Mouse (Mus musculus): ENCODE measurements around the gene Med21. TPM values are rescaled to one million over a fixed set of nuclear protein-coding genes. Genes with fewer than 3 reads are reported as not detected.

The Med21 gene
- 28.1 and 41.1 TPM in 2 replicates for polyA plus RNA-seq (2012; rRNA removed)

DNA sequence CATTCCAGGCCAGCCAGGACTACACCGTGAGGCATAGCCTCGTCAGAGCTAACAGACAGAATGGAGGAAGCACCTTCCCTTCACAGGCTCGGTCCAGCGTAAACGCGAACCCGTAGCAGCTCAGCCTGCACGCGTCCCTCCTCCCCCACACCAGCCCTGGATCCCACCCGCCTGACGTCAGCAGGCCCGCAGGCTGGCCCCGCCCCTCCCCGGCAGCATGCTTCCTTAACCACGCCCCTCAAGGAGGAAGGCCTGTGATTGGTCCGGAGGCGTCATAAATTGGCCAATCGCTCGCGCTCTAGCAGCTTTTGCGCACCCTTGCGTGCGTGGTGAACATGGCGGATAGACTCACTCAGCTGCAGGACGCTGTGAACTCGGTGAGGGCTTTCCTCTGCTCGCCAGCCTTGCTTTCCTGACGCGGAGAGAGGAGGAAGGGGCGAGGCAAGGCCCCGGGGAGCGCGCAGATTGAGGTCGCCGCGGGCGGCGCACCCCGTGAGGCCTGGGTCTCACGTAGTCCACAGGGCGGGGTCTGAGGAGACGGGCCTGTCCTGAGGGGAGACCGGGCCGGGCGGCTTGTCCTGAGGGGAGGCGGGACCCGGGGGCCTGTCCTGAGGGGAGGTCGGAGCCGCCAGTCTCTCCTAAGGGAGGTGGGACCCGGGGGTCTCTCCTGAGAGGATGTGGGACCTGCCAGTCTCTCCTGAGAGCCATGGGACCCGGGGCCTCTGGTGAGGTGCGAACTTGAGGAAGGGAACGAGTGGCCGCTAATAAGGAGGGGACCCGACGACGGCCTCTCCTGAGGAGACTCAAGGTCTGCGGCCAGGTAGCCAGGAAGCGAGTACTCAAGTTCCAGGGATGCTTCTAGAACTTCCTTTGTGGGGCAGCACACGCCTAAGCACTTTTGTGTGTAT, at the start of gene Med21, which contains the start of gene Tm7sf3:
Gene Med21 (plus strand): TSS at position 272 of the 908 bp plus-strand sequence.
Gene Tm7sf3 (minus strand): TSS at position 549 of the 908 bp plus-strand sequence.
- peak; percentile 65 for DNase-seq (ENCODE audit: low read depth)

DNA sequence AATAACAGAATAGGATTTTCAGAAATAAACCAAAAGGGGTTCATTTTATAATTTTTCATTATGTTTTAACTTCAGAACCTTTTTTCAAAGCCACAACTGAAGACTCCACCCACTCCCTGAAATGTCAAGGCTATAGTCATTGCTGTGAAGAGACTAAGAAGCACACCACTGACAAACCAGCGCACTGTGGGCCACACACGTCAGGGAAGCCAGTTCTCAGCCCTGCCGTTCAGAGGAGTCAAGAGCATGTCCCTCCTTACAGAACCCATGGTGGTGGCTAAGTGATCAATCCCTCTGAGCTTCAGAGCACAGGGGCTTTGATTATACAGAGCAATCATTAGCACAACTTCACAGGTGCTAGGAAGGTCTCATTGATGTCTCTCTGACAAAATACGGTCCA, 39.7 kb upstream of the Med21 start:
- DNase-seq (ENCODE audit: low read depth) = no peak

DNA sequence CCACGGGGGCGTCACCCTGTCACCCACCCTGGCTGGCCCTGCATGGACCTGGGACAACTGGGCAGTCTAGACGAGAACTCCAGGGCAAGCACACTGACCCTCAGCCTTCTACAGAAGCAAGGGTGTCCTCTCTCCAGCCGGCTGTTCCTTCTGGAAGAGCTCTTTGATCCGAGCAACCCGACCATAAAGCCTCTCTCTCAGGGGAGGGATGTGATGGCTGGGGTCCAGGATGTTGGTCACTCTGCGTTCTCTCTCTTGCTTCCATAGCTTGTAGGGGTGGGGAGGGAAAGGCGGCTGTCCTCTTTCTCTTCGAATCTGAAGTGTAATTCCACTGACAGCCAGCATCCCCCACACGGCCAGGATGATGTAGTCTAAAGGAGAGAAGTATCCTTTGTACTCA, 38.7 kb upstream of the Med21 start:
- DNase-seq (ENCODE audit: low read depth) = no peak

DNA sequence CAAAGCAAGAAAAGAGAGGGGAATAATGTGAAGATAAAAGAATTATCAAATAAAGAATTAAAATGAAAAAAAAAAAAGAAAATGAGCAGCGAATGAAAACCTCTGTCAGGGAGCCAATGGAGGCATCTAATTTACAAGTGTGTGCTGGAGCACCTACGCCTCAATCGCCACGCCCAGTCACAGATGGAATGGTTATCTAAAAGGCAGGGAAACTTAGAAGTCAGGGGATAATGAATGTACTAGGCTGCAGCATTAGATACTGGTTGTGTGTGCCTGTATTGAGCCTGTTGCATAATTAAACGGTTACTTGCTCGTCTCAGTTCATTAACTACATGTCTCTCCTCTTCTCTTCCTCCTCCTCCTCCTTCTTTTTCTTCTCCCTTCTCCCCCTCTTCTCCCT, 31.0 kb upstream of the Med21 start:
- no peak for DNase-seq (ENCODE audit: low read depth)

DNA sequence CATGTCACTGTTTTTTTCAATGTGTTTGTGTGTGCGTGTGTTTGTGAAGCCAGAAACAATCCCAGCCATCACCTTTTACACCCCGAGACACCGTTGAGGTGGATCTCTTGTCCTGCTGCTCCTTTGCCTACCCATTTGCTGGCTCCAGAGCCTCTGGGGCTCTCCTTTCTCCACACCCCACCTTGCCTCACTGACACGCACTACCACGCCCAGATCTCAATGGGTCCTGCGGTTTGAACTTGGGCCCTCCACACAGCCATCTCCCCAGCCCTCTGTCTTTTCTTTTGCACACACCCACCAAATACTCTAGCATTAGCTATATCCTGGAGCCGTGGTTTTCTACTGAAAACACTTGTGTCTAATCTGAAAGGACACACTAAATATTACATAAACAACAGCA, 30.4 kb upstream of the Med21 start:
- DNase-seq (ENCODE audit: low read depth) = no peak

DNA sequence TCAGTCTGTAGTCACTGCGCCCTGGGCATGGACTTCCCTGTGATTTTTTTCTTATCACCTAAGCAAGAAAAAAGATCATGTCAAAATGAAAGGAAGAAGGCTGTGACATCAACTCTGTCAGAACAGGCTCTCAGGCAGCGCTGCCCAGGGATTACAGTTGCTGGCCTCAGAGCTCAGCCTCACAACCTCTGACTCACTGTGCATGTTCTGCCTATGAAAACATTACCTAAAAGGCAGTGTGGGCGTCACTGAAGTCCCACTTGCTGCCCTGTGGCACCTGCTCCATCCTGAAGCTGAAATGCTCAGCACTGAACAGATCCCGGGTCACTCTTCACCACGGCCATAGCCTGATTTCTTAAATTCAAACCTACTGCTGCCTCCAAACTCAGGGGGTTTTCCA, 29.6 kb upstream of the Med21 start:
- DNase-seq (ENCODE audit: low read depth) = peak; percentile 62

DNA sequence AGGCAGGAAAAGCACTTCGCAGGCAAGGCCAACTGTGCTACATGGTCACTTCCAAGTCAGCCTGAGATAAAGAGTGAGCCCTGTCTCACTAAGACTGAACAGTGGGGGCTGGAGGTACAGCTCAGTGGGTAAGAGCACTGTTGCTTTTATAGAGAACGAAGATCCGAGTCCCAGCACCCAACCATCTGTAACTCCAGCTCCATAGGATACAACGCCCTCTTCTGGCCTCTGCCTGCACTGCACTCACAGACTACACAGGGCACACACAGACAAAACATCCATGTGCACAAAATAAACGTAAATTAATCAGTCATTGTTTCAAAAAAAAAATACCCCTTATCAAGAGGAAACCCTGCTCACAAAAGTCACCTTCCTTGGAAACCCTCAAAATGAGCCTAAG, 28.4 kb upstream of the Med21 start:
- DNase-seq (ENCODE audit: low read depth) = no peak

DNA sequence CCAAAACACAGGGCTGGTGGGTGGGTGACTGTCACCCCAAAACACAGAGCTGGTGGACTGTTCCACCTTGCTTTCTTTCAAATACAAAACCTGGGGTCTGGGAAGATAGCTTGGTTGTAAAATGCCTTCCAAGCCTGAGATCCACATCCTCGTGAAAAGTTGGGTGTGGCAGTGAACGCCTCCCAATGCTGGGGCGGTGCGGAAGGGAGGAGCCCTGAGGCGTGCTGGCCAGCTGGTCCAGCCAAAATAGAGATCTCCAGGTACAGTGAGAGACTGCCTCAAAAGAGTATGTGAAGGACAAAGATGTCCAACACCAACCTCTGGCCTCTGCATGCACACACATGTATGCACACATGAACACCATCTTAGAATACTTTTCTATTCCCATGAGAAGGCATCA, 27.8 kb upstream of the Med21 start:
- DNase-seq (ENCODE audit: low read depth) = no peak

DNA sequence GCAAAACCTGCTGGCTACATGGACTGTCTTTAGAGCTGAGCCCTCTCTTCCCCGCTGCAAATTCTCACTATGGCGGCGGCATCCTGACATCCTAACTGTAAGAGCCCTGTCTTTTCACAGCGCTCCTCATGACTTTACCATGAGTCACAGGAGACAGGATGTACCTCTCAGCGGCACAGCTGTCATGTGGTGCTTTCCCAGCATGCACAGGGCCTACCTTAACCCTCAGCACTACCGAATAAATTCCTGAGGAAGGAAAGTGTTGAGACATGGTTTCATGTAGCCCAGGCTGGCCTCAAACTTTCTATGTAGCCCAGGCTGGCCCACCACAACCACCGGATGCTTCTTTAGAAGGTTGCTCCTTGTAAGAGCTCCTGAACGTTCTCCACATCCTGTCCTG, 26.5 kb upstream of the Med21 start:
- no peak for DNase-seq (ENCODE audit: low read depth)

DNA sequence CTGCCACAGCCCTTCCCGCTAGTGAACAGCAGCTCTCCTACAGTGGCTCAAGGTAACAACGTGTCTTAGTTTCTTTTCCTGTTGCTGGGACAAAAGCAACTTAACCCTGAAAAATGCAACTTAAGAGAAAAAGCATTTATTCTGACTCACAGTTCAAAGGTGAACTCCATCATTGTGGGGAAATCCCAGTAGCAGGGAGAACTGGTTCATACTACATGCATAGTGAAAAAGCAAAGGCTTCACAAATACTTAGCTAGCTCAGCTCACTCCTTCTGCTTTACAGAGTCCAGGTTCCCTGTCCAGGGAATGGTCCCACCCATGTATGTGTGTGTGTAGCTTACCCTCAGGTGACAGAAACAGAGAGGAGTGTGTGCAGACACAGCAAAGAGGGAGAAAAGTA, 25.7 kb upstream of the Med21 start:
- DNase-seq (ENCODE audit: low read depth) = no peak

DNA sequence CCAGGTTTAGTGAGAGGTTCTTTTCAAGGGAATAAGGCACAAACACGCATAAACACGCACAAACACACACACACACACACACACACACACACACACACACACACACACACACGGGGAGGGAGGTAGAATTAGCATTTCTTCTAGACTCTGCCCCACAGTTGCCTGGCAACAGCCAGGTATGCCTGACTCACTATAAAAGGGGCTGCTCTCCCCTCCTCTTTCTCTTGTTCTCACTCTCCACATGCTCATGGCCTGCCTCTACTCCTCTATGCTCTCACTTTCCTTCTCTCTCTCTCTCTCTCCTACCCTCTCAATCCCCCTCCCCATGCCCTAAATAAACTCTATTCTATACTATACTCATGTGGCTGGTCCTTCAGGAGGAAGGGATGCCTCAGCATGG, 14.2 kb upstream of the Med21 start:
- DNase-seq (ENCODE audit: low read depth) = no peak

DNA sequence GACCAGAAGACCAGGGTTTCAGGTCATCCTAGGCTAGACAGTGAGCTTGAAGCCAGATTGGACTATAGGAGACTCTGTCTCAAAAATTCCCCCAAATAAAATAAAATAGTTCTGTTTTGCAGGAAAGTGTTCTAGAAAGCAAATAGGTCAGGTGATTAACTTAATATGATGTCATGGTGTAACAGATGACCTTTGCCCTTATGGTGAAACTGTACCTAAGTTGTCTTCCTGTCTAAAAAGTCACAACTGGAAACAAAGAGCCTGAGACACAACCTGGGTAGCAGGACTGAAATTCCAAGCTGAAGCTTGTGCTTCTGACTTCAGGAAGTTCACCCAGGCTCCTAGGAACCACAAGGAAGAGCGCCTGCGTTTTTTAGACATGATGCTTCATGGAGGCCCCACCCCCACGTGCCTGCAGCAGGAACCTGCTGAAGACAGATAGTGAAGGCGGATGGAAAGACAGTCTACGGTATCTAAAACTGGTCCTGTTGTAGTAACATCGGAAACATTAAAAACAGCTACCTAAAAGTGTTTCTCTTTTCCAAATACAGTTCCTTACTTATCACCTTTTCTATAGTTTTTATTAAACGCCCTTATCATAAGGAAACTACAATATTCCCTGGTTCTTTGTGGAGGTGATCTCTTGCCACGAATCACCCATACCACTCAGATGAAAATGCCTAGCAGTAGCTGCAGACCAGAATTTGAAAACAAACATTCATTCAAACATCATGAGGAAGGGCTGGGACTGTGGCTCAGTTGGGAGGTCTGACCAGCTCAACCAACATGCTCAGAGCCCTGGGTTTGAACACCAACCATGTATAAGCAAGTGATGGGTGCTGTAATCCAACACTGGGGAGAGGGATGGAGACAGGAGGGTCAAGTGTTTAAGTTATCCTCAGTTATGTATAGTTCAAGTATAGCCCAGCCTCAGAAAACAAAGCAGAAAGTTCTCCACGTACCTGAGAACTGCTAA, 12.3 kb upstream of the Med21 start:
- no peak for DNase-seq (ENCODE audit: low read depth)

DNA sequence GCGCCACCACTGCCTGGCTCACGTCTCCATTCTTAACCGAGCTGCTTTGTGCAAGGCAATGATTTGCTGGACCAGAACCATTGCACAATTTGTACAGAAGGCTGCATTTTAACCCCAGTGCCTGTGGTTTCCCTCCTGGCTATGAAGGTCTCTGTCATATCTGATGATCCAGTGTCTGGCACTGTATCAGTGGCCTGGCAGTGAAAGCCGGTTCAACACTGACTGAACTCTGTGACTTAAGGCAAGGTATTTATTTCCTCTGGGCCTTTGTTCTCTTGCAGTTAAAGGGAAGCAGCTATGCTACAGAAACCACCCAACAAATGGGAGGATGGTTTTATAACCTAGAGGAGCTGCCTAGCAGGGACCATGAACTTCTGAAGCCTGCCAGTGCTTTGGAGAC, 11.4 kb upstream of the Med21 start:
- no peak for DNase-seq (ENCODE audit: low read depth)

DNA sequence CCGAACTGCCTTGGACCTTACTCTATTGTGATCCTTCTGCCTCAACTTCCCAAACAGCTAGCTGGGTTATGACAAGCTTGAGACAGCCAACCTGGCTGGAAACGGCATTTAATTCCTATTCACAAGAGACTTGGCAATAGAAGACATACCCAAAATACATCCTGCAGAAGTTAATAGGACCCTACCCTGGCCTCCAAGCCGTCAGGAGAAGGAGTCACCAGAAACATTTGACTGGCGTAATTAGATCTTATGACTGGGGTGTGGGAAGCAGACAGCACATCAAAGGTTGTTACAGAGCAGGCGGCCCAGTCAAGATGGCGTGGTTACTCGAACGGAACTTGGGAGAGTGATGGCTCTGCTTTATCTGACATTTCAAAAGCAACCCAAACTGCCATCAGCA, 10.5 kb upstream of the Med21 start:
- DNase-seq (ENCODE audit: low read depth) = no peak

DNA sequence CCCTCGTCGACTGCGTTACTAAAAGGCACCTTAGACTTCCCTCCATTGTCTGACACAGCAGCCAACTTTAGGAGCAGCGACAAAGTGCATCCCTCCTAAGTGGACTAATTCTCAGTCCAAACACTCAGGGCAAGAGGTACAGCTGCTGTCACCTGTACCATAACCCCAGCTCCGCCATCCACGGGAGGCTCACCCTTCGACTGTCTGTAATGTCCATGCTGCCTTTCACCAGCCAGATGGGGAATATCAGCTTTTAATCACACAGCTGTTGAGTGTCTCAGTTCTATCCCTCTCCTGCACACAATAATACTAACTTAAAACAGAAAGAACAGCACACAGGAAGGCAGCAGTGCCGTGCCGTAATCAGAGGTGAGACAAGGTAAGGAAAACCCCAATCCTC, 9.9 kb upstream of the Med21 start:
- no peak for DNase-seq (ENCODE audit: low read depth)

DNA sequence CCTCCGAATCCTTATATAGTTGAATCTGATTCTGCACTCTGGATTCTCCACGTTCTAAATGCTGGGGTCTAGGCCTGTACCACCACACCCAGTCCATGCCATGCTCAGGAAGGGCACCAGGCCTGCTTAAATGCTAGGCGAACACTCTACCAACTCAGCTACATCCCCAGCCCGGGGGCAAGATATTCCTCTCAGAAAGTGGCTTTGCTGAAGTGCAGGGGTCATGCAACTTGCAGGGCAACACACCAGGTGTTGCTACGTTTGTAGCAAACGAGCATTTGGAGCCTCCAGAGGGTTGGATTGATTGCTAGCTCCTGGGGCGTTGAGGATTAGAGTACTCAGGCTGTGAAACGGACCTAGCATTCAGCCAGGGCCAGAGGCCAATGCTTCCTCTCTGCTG, 9.2 kb upstream of the Med21 start:
- no peak for DNase-seq (ENCODE audit: low read depth)

DNA sequence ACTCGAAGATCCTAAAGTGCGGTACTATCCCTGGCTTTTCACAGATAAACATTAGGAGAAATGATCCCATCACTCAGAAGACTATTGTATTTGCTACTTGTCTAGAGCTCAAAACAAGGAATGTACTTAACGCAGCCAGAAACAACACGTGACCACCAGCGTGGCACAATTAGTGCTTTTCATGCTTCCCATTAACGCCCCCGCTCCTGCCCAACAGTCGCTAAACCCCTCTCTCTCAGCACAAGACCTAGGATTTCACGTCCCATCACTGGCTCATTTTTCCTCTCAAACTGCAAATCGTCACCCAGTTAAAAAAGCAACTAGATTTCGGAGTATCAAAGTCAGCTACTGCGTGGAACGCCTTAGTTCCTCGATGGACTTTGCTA, 8.7 kb upstream of the Med21 start:
- DNase-seq (ENCODE audit: low read depth) = no peak

DNA sequence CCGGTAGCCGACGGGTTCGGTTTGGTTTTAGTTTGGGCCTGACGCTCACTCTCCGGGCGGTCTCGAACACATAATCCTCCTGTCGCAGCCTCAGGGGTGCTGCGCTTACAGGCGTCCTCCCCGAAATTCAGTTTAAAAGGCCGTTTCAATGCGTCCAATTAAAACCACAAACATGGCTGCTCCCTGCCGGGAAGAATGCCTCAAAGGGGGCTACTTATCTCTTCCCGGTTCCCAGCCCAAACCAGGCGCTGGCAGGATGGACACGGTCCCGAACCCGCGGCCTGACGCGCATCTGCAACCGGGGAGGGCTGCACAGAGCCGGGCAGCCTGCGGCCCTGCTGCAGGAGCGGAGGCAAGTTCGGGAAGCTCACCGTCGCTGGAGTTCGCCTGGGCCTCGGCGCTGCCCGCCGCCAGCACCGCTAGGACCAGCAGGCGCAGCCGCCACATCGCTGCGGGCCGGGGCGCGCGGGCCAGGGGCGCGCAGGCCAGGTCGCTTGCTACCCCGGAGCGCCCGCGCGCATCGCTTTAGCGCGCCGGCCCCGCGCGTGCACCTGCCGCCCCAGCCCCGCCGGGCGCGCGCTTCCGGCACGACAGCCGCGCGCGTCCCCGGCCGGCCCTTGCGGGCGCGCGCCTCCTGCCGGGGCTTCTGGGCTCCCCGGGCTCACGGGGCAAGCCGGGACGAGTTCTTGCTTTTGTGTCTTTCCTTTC, 8.2 kb upstream of the Med21 start:
- DNase-seq (ENCODE audit: low read depth) = no peak

DNA sequence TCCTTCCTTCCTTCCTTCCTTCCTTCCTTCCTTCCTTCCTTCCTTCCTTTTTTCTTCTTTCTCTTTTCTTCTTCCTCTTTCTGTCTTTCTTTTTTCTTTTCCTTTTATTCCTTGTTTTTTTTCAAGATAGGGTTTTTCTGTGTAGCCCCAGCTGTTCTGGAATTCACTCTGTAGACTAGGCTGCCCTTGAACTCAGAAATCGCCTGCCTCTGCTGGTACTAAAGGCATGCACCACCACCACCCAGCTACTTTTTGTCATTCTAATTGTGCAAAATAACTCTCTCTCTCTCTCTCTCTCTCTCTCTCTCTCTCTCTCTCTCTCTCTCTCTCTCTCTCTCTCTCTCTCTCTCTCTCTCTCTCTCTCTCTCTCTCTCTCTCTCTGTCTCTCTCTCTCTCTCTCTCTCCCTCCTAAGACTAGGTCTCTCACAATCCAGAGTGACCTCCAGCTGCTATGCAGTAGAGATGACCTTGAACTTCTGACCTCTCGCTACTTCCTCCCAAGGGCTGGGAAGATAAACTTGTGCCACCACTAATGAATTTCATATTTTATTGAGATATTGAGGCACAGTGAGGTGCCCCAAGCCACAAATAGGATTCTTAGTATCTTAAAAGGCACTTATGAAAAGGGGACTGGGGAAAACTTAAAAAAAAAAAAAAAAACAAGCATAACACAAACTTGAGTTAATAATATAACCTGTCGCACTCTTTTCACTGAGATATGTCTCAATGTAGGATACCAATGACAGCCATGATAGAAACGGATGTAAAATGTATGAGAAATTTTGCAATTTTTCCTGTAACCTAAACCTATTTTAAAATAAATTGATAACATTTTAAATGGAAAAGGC, 7.4 kb upstream of the Med21 start:
- no peak for DNase-seq (ENCODE audit: low read depth)

DNA sequence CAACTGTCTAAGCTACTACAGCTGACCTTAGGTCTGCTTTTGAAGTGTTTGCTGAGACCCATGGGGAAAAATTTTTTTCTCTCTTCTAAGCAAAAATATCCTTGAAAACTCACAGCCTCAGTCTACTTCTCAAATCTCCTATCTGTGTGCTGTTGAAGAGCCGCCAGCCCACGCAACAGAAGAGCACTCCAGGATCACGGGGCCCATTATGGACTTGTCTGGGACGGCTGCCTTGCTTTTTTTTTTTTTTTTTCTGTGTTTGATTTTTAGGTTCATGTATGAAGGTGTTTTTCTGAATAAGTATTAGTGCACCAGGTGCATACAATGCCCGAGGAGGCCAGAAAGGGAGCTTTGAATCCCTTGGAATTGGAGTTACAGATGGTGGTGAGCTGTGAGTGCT, 5.9 kb upstream of the Med21 start:
- no peak for DNase-seq (ENCODE audit: low read depth)
